Mouse (Mus musculus): ENCODE results near the gene Lrrc74a. TPM values are rescaled to one million over a fixed set of nuclear protein-coding genes. Genes with fewer than 3 reads are reported as not detected.

The Lrrc74a gene
- polyA plus RNA-seq (2012; rRNA removed) = not detected in 2 replicates

DNA sequence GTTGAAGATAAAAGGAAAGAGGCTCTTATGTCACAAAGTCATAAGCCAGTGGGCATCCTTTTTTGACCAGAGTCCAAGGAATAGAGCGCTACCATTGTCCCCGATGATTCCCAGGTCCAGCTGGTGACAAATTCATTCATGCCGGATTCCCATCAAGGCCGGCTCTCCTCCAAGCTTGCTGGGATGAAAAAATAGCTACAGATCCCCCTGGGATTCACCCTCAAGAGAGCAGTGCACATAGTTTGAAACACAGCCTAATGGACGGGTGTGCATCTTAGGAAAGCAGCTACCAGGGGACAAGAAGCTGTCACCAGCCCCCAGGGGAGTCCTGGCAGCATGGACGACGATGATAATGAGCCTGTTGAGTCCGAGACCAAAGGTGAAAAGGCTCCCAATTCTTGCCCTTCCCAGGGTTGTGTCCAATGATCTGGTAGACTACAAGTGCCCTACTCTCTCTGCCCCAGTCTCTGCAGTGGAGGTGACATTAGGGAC lies at the start of gene Lrrc74a:
Lrrc74a (plus strand) TSS at position 51 of the 492 bp plus-strand sequence.

DNA sequence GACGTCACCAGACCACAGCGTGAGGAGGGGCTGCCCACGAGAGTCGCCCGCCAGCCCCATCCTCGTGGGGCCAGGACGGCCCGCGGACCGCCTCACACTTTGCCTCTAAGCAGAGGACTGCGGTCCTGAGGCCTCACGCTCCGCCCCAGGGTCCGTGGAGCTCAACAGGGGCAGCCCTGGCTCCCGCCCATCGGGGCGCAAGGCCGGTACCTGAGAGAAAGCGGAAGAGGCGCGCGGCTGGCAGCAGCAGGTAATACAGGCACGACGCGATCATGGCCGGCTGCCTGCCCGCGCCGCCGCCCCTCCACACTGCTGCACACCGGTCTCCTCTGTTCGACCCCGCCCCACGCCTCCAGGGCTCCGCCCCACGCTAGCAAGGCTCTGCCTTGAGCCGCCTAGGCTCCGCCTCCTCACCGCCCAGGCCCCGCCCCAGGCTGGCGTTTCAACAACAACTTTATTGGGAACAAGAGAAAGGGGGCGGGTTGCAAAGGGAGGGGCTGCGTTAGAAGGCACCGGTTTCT lies 8.0 kb upstream of the Lrrc74a start, which contains the start of gene Angel1:
Angel1 (minus strand) TSS at position 341 of the 521 bp plus-strand sequence.

Other genes with a start within 250 kb of the Lrrc74a start
- gene Vash1, start 55.7 kb upstream of the Lrrc74a start, polyA plus RNA-seq (2012; rRNA removed) = 0.74 and 0.87 TPM in 2 replicates
- 0.93 and 0.95 TPM in 2 replicates for gene Angel1, start 7.9 kb upstream of the Lrrc74a start, polyA plus RNA-seq (2012; rRNA removed)
- gene Irf2bpl, start 150.4 kb downstream of the Lrrc74a start, polyA plus RNA-seq (2012; rRNA removed) = 2.8 and 3.9 TPM in 2 replicates
- gene Cipc, start 212.7 kb downstream of the Lrrc74a start, polyA plus RNA-seq (2012; rRNA removed) = 5.5 and 5.8 TPM in 2 replicates